Mouse (Mus musculus): ENCODE data around the gene Heg1. TPM values are rescaled to one million over a fixed set of nuclear protein-coding genes. Genes with fewer than 3 reads are reported as not detected.
A peak's percentile ranks its signal among the peaks of the same experiment; 100 is the strongest.

Heg1 gene
- polyA plus RNA-seq, 1 experiment from 2014 or later = 13.3 TPM

DNA sequence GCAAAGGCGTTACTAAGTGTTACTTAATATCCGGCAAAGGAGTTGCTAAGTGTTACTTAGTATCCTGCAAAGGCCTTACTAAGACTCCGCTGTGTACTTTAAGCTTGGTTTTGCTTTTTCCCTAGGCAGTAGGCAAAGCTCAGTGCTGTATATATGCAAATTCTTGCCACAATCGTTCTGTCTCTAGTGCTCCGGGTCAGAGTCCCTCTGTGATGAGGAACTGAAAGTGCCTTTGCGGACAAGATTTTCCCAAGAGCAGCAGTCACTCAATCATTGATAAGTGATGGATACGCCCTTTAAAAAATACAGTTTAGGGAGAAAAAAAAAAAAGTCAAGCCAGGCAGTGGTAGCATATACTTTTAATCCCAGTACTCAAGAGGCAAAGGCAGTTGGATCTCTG lies 61.3 kb downstream of the Heg1 start:
- Histone ChIP-seq H3K27me3 (no peaks in the 10 kb centered on the region), H3K27ac (no peak overlapping the region), H3K9ac (replicated peaks) (no peak overlapping the region), H3K9me3 (no peaks in the 10 kb centered on the region), H3K4me3 (replicated peaks) (no peak overlapping the region), H3K4me2 (no peak overlapping the region), H3K36me3 (peaks cover 9% of the 10 kb centered on the region; the same call in 1 of the 2 replicates), H3K4me1 (replicated peaks) (peaks cover 21% of the 10 kb centered on the region)
- no peak for ATAC-seq (ENCODE audit: insufficient number of reproducible peaks, insufficient read depth, low FRiP score, low TSS enrichment, low read depth)
- 90% methylated on average over 7 of the region's 7 CpGs for WGBS

DNA sequence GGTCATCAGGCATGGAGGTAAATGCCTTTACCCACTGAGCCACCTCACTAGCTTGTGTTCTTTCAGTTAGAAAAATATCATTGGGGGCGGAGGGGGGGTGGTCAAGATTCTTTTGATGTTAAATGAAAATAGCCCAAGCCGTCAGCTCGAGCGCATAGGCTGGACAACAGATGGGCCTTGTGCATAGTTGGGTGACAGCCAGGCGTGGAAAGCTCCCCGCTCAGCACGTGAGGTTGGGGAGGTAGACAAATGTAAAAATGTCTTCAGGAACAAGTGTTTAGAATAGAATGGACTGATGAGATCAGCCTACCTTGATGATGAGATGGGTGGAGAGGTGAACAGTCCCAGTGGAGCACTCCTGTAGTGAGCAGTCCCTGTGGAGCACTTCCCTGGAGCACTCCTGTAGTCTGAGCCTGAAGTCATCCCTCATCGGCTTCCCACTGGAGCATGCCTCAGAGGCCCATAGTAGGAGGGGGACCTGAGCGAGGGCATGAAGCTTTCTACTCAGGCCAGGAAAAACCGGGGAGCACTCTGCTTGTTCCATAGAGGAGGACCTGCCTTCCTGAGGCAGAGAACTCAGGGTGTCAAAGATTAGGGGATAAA lies 62.0 kb downstream of the Heg1 start:
- H3K27ac ChIP-seq = no peak overlapping the region
- no peaks in the 10 kb centered on the region for H3K9me3 ChIP-seq
- H3K4me1 ChIP-seq (replicated peaks) = peaks cover 14% of the 10 kb centered on the region
- no peak overlapping the region for H3K4me3 ChIP-seq (replicated peaks)
- ATAC-seq (ENCODE audit: insufficient number of reproducible peaks, insufficient read depth, low FRiP score, low TSS enrichment, low read depth) = no peak
- 84% methylated on average over 10 of the region's 10 CpGs for WGBS
- no peak overlapping the region for H3K4me2 ChIP-seq
- H3K36me3 ChIP-seq = peaks cover 12% of the 10 kb centered on the region; the same call in 1 of the 2 replicates
- no peak overlapping the region for H3K9ac ChIP-seq (replicated peaks)
- no peaks in the 10 kb centered on the region for H3K27me3 ChIP-seq

DNA sequence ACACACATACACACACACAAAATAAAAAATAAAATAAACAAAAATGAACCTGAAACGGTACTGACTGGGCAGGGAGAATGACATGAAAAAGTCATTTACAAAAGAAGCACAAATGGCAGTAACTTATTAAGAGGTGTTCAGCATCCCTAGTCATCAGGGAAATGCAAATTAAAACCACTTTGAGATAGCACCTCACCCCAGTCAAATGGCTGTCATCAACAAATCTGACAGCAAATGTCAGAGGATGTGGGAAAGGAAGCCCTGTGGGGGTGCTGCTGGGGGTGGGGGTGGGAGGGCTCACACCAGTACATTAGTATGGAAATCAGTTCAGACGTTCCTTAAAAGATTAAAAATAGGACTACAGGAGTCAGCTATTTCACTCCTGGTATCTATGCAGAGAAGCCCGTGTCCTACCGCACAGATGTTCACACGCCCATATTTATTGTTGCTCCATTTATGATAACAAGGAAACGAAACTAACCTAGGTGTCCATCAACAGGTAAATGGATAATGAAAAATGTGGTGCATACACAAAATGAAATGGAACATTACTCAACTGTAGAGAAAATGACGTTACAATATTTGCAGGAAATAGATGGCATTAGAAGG lies 63.3 kb downstream of the Heg1 start:
- 63% methylated on average over 7 of the region's 7 CpGs for WGBS
- Histone ChIP-seq H3K4me2 (no peak overlapping the region), H3K4me1 (replicated peaks) (peaks cover 1% of the 10 kb centered on the region), H3K9me3 (no peaks in the 10 kb centered on the region), H3K9ac (replicated peaks) (no peak overlapping the region), H3K36me3 (peaks cover 16% of the 10 kb centered on the region; the same call in 1 of the 2 replicates), H3K4me3 (replicated peaks) (no peak overlapping the region), H3K27me3 (no peaks in the 10 kb centered on the region), H3K27ac (no peak overlapping the region)
- ATAC-seq (ENCODE audit: insufficient number of reproducible peaks, insufficient read depth, low FRiP score, low TSS enrichment, low read depth) = no peak

DNA sequence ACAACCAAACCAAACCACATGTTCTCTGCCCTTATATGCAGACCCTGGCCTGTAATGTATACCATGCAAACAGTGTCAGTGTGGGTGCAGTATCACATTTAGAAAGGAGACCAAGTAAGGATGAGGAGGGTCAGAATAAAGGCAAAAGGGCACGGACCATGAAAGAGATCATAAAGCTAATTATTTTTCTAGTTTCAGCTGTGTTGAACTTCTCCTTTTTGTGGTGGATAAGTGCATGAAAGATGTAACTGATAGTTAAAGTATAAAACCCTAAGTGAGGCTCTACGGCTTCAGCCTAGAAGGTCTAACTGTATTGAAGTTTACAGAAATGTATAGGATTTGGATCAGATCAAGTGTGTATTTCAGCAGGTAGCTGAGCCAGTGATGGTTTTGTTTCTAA lies 63.8 kb downstream of the Heg1 start:
- Histone ChIP-seq H3K4me2 (no peak overlapping the region), H3K27me3 (no peaks in the 10 kb centered on the region), H3K36me3 (peaks cover 20% of the 10 kb centered on the region; the same call in 1 of the 2 replicates), H3K27ac (no peak overlapping the region), H3K9ac (replicated peaks) (no peak overlapping the region), H3K4me3 (replicated peaks) (no peak overlapping the region), H3K9me3 (no peaks in the 10 kb centered on the region), H3K4me1 (replicated peaks) (no peaks in the 10 kb centered on the region)
- 86% methylated on average over 2 of the region's 2 CpGs for WGBS
- no peak for ATAC-seq (ENCODE audit: insufficient number of reproducible peaks, insufficient read depth, low FRiP score, low TSS enrichment, low read depth)

DNA sequence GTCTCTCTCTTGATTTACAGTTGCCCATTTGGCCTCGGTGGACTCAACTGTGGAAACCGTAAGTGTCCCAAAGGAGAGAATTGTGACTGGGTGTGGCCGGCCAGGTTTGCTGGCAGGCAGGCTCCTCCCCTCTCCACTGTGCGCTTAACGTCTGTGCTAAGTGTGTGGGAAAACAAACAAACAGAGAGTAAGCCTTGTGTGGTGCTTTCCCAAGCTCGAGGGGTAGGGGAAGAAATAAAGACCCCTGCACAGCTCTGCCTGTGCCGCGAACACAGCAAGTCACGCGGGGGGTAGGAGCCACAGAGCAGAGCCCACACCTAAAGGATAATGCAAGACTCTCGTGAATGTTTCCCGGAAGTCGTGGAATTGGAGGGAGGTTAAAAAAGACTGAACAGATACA lies 67.0 kb downstream of the Heg1 start:
- Histone ChIP-seq H3K36me3 (peaks cover 29% of the 10 kb centered on the region), H3K9me3 (no peaks in the 10 kb centered on the region), H3K27ac (no peak overlapping the region), H3K4me1 (replicated peaks) (no peaks in the 10 kb centered on the region), H3K9ac (replicated peaks) (no peak overlapping the region), H3K27me3 (no peaks in the 10 kb centered on the region), H3K4me3 (replicated peaks) (no peak overlapping the region), H3K4me2 (peak overlapping the region; percentile 29)
- no peak for ATAC-seq (ENCODE audit: insufficient number of reproducible peaks, insufficient read depth, low FRiP score, low TSS enrichment, low read depth)
- 22% methylated on average over 13 of the region's 13 CpGs for WGBS

DNA sequence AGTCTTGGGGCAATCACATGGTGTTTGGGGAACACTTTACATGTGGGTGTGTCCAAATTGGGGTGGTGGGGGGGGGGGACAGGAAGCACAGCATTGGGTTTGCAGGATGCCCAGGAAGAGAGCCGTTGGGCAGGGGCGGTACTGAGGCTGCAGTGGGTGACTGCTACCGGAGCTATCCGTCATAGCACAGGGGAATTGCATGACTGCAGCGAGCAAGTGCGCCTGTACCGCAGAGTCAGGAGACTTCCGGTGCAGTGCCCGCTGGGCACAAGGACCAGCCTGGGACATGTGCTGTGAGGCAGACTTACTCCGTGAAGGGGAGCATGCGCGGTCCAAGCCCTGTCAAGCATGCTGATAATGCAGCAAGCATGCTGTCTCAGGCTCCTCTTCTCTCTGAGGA lies 67.4 kb downstream of the Heg1 start:
- 51% methylated on average over 12 of the region's 12 CpGs for WGBS
- Histone ChIP-seq H3K4me1 (replicated peaks) (no peaks in the 10 kb centered on the region), H3K9ac (replicated peaks) (no peak overlapping the region), H3K4me3 (replicated peaks) (no peak overlapping the region), H3K27ac (no peak overlapping the region), H3K9me3 (no peaks in the 10 kb centered on the region), H3K27me3 (no peaks in the 10 kb centered on the region), H3K4me2 (peak overlapping the region; percentile 29), H3K36me3 (peaks cover 34% of the 10 kb centered on the region)
- no peak for ATAC-seq (ENCODE audit: insufficient number of reproducible peaks, insufficient read depth, low FRiP score, low TSS enrichment, low read depth)

DNA sequence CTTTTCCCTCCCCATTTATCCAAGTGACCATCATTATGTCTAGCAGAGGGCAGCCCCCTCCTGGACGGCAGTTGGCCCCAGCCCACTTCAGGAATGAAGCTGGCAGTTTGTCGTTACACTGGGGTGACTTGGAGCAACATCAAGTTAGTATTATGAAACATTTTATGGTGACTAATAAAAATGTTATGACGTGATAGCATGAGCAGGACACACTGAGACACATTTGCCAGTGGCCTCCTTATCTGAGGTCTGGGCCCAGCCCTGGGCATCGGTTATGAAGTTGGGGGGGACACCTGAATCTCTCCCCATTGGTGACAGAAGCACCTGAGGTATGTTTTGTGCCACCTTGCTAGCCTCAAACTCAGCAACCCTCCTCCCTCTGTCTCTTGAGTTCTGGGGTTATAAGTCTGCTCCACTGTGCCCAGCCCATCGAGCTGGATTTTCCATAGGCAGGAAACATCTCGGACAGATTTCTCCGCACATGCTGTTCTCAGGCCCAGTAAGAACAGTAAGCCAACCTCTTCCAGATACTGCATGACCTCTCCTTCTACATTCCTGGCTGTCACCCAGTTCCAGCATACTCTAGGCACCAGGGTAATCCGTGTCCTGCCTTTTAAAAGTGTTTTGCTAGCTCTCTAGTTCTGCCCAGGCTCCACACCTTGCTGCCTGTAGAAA lies 68.9 kb downstream of the Heg1 start:
- H3K4me2 ChIP-seq = no peak overlapping the region
- H3K9me3 ChIP-seq = no peaks in the 10 kb centered on the region
- WGBS = 77% methylated on average over 8 of the region's 8 CpGs
- no peak overlapping the region for H3K4me3 ChIP-seq (replicated peaks)
- ATAC-seq (ENCODE audit: insufficient number of reproducible peaks, insufficient read depth, low FRiP score, low TSS enrichment, low read depth) = no peak
- no peak overlapping the region for H3K27ac ChIP-seq
- H3K4me1 ChIP-seq (replicated peaks) = no peaks in the 10 kb centered on the region
- no peaks in the 10 kb centered on the region for H3K27me3 ChIP-seq
- H3K36me3 ChIP-seq = peaks cover 35% of the 10 kb centered on the region
- H3K9ac ChIP-seq (replicated peaks) = no peak overlapping the region

DNA sequence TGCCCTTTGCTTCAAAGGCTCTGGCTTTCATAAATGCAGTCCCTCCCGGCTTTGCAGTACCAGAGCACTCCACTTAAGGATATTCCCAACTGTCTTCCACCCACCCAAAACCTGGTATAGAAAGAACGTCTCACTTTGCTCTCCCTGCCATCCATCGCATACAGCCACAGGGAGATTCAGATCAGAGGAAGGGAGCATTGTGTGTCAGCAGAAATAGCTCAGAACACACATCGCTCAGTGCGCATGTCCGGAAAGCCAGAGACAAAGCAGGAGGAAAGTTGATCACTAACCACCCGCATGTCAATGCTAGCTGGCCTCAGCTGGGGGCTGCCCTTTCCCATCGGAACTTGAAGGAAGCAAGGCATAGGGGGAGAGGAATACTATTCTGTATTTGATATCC lies 71.1 kb downstream of the Heg1 start:
- ATAC-seq (ENCODE audit: insufficient number of reproducible peaks, insufficient read depth, low FRiP score, low TSS enrichment, low read depth) = no peak
- peaks cover 39% of the 10 kb centered on the region for H3K36me3 ChIP-seq
- H3K27ac ChIP-seq = no peak overlapping the region
- 84% methylated on average over 8 of the region's 8 CpGs for WGBS
- H3K9ac ChIP-seq (replicated peaks) = no peak overlapping the region
- no peak overlapping the region for H3K4me2 ChIP-seq
- no peaks in the 10 kb centered on the region for H3K27me3 ChIP-seq
- no peak overlapping the region for H3K4me3 ChIP-seq (replicated peaks)
- no peaks in the 10 kb centered on the region for H3K4me1 ChIP-seq (replicated peaks)
- no peaks in the 10 kb centered on the region for H3K9me3 ChIP-seq

DNA sequence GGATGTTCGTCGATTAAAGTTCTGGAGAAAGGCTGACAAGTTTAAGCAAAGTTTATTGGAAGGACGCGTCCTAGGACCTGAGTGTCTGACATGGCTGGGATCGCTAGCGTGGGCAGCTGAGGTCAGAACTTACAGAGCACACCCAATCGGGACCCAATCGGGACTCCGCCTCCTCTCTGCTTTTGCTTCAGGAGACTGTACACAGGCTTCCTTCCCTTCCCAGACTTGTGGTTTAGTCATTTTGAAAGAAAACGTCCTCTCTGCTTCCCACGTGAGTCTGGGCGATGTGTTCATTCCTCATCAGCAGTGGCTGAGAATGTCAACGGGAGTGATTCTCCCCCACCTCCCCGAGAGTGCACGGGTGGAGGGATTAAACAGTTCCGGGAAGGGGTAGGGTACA lies 71.8 kb downstream of the Heg1 start:
- Histone ChIP-seq H3K4me3 (replicated peaks) (no peak overlapping the region), H3K4me1 (replicated peaks) (no peaks in the 10 kb centered on the region), H3K4me2 (no peak overlapping the region), H3K9me3 (no peaks in the 10 kb centered on the region), H3K27ac (no peak overlapping the region), H3K9ac (replicated peaks) (no peak overlapping the region), H3K36me3 (peaks cover 38% of the 10 kb centered on the region), H3K27me3 (no peaks in the 10 kb centered on the region)
- no peak for ATAC-seq (ENCODE audit: insufficient number of reproducible peaks, insufficient read depth, low FRiP score, low TSS enrichment, low read depth)
- 65% methylated on average over 16 of the region's 16 CpGs for WGBS

DNA sequence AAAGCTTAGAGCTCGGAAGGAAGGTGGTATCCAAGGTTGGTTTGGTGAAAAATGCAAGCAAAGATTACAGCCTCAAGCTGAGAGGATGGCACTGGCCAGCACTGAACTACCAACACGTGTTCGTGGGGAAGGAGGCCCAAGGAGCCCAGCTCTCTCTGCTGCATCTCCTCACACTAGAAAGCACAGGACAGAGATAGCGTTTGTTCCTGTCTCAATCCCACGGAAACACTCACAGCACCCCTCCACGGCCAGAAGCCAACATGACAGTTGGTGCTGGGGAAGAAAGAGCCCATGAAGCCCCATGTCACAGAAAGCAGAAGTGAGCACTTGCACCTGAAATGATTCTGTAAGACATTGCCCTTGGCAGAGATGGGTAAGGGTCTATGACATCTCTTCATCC lies 72.2 kb downstream of the Heg1 start:
- Histone ChIP-seq H3K27me3 (no peaks in the 10 kb centered on the region), H3K4me1 (replicated peaks) (no peaks in the 10 kb centered on the region), H3K4me2 (no peak overlapping the region), H3K9me3 (no peaks in the 10 kb centered on the region), H3K4me3 (replicated peaks) (no peak overlapping the region), H3K36me3 (peaks cover 35% of the 10 kb centered on the region), H3K27ac (no peak overlapping the region), H3K9ac (replicated peaks) (no peak overlapping the region)
- ATAC-seq (ENCODE audit: insufficient number of reproducible peaks, insufficient read depth, low FRiP score, low TSS enrichment, low read depth) = no peak
- WGBS = 69% methylated on average over 6 of the region's 6 CpGs

DNA sequence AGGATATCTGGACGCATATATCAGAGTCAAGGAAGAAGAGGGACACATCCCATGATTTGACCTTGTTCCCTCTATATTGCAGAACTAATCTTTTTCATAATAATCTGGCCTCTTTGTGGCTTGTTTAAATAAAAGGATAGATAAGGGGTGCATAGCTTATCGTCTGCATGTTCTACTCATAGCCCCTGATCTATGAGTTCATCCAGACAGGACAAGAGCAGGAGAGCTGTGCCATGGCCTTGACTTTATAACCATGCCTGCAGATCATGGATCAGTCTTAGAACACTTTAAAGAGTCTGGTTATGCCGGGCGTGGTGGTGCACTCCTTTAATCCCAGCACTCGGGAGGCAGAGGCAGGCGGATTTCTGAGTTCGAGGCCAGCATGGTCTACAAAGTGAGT lies 75.0 kb downstream of the Heg1 start:
- no peak for ATAC-seq (ENCODE audit: insufficient number of reproducible peaks, insufficient read depth, low FRiP score, low TSS enrichment, low read depth)
- 94% methylated on average over 7 of the region's 7 CpGs for WGBS
- Histone ChIP-seq H3K36me3 (peaks cover 21% of the 10 kb centered on the region), H3K9me3 (no peaks in the 10 kb centered on the region), H3K9ac (replicated peaks) (no peak overlapping the region), H3K27ac (no peak overlapping the region), H3K4me2 (no peak overlapping the region), H3K4me3 (replicated peaks) (no peak overlapping the region), H3K4me1 (replicated peaks) (peaks cover 9% of the 10 kb centered on the region; the same call in 1 of the 2 replicates), H3K27me3 (no peaks in the 10 kb centered on the region)
